Mouse (Mus musculus) myocyte (in vitro differentiated cells): ENCODE measurements around the gene Spata16. TPM values are rescaled to one million over a fixed set of nuclear protein-coding genes. Genes with fewer than 3 reads are reported as not detected.

Source experiments
- H3K27me3 ChIP-seq: one replicate; pipeline ENCODE4 v1.6.1; 2011; ENCODE audit not compliant: control insufficient read depth, insufficient read depth, insufficient read length
- H3K36me3 ChIP-seq: one replicate; pipeline ENCODE4 v1.6.1; 2011; ENCODE audit not compliant: control insufficient read depth, insufficient read depth
- H3K4me2 ChIP-seq: one replicate; pipeline ENCODE4 v1.6.1; 2011; ENCODE audit warnings: low read depth, control low read depth
- H3K4me3 ChIP-seq: one replicate; pipeline ENCODE4 v1.5.1; 2011; ENCODE audit warnings: mild to moderate bottlenecking, control low read depth, moderate library complexity
- H3K79me2 ChIP-seq: one replicate; pipeline ENCODE4 v1.6.1; 2011; ENCODE audit not compliant: control insufficient read depth, insufficient read depth
- H3ac ChIP-seq: one replicate; pipeline ENCODE4 v1.6.1; 2011; ENCODE audit not compliant: control insufficient read depth, insufficient read length
- CEBPB ChIP-seq: IDR thresholded peaks from 2 replicates; pipeline ENCODE4 v1.6.1; 2011; ENCODE audit warnings: mild to moderate bottlenecking, moderate library complexity; ENCODE audit not compliant: poor library complexity, insufficient read depth, severe bottlenecking
- E2F4 ChIP-seq: IDR thresholded peaks from one replicate; pipeline ENCODE4 v1.6.1; 2011; ENCODE audit warnings: mild to moderate bottlenecking, control low read depth, moderate library complexity; ENCODE audit not compliant: insufficient read depth
- MAX ChIP-seq: IDR thresholded peaks from one replicate; pipeline ENCODE4 v1.6.1; 2011; ENCODE audit warnings: low read depth, mild to moderate bottlenecking, control low read depth
- MYOD1 ChIP-seq, 3 experiments: IDR thresholded peaks; one replicate each; pipeline ENCODE4 v1.6.1; 2011; ENCODE audit warnings: control low read depth in 2 of 3, low read depth in 2 of 3, mild to moderate bottlenecking in 2 of 3, moderate library complexity in 1 of 3; ENCODE audit not compliant: insufficient read length in 2 of 3, control insufficient read depth in 1 of 3
- MYOG ChIP-seq, 3 experiments: IDR thresholded peaks; one replicate each; pipeline ENCODE4 v1.6.1; 2011; ENCODE audit warnings: control low read depth in 2 of 3, low read depth in 2 of 3, mild to moderate bottlenecking in 2 of 3; ENCODE audit not compliant: insufficient read length in 2 of 3, control insufficient read depth in 1 of 3, insufficient read depth in 1 of 3
- POLR2A ChIP-seq: IDR thresholded peaks from one replicate; pipeline ENCODE4 v1.6.1; 2011; ENCODE audit warnings: low read depth, mild to moderate bottlenecking, control low read depth, moderate library complexity; ENCODE audit not compliant: insufficient read length
- POLR2AphosphoS2 ChIP-seq: IDR thresholded peaks from one replicate; pipeline ENCODE4 v1.6.1; 2011; ENCODE audit warnings: low read depth, control low read depth; ENCODE audit not compliant: insufficient read length
- REST ChIP-seq: IDR thresholded peaks from one replicate; pipeline ENCODE4 v1.6.1; 2011; ENCODE audit warnings: mild to moderate bottlenecking, control low read depth, moderate library complexity; ENCODE audit not compliant: insufficient read depth, insufficient read length
- SRF ChIP-seq: IDR thresholded peaks from one replicate; pipeline ENCODE4 v1.6.1; 2011; ENCODE audit warnings: low read depth; ENCODE audit not compliant: control insufficient read depth, insufficient read length
- TCF12 ChIP-seq: IDR thresholded peaks from one replicate; pipeline ENCODE4 v1.6.1; 2011; ENCODE audit warnings: mild to moderate bottlenecking, control low read depth; ENCODE audit not compliant: poor library complexity, insufficient read depth, severe bottlenecking
- TCF3 ChIP-seq: IDR thresholded peaks from one replicate; pipeline ENCODE4 v1.6.1; 2011; ENCODE audit warnings: low read depth, control low read depth; ENCODE audit not compliant: insufficient read length
- USF1 ChIP-seq: IDR thresholded peaks from one replicate; pipeline ENCODE4 v1.6.1; 2011; ENCODE audit warnings: low read depth, mild to moderate bottlenecking, control low read depth, moderate library complexity
- polyA plus RNA-seq: library from polyadenylated mRNA; unstranded; fragments of >200 nt; fragmentation: generic; extraction: Trizol; gene quantifications from one replicate; pipeline ENCODE4 v1.2.1, GENCODE M21; 2012; ENCODE audit warnings: missing spikeins

The Spata16 gene
- polyA plus RNA-seq, 1 experiment = not detected

DNA sequence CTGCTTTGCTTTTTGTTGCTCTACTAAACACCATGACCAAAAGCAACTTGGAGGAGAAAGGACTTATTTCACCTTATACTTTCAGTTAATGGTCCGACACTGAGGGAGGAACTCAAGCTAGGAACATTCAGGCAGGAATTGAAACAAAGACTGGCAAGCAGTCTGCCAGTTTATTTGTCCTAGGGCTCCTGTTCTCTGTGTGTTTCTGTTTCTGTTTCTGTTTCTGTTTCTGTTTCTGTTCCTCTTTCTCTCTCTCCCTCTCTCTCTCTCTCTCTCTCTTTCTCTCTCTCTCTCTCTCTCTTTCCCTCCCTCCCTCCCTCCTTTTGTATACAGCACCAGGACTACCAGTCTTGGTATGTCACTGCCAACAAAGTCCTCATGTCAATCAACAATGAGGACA lies 279.2 kb downstream of the Spata16 start:
- TF ChIP-seq USF1 (no peak), CEBPB (no peak), TCF3 (no peak), MAX (no peak), POLR2A (no peak), E2F4 (no peak)
- H3K27me3 ChIP-seq = no peaks in the 10 kb centered on the region
- H3ac ChIP-seq = no peak overlapping the region
- H3K36me3 ChIP-seq = no peaks in the 10 kb centered on the region
- no peaks in the 10 kb centered on the region for H3K79me2 ChIP-seq
- no peak overlapping the region for H3K4me2 ChIP-seq
- no peak overlapping the region for H3K4me3 ChIP-seq

DNA sequence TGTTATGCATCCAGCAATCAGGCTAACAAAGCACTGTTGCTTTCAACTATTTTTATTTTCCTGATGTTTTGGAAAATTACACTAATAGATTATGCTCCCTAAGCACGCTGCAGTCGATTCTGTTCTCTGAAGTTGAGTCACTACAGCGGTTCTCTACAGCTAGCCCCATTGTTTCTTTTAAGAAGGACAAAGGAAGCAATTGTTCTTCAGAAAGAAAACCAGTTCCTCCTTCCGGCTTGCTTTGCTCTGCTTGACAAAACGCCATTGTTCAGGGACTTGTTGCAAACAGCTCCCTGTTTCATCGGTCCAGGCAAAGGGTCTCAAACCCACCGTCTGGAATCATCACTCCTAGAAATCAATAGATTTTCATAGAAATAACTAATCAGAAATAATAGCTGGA lies 283.6 kb downstream of the Spata16 start:
- no peak for TF ChIP-seq POLR2A
- no peak for TF ChIP-seq USF1
- no peak for TF ChIP-seq TCF3
- TF ChIP-seq POLR2AphosphoS2 = no peak
- no peak for TF ChIP-seq CEBPB
- TF ChIP-seq MAX = no peak
- no peak for TF ChIP-seq TCF12
- no peak for TF ChIP-seq MYOD1 (IDR thresholded peaks at IDR 0.05; ENCODE audit: control insufficient read depth in 1 of 3, insufficient read length in 2 of 3, low read depth in 2 of 3)

DNA sequence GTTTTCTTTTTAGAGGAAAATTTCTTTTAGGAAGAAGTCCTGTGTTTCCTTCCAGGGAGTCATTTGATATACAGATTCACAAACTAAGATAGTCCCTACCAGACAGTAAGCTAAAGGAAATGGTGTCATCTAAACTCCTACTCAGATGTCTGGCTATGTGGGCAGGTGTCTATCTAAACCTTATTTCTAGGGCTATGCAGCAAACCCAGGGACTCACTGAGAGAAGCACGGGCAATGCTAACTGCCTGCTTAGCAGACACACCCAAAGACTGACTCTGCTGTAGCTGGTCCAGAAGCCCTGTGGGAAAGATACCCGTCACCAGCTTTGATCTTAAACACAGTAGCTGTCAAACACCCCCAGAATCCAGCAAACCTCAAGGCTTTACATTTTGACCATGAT lies 284.2 kb downstream of the Spata16 start:
- Histone ChIP-seq H3K79me2 (no peaks in the 10 kb centered on the region), H3K4me2 (no peak overlapping the region), H3K27me3 (no peaks in the 10 kb centered on the region), H3K36me3 (no peaks in the 10 kb centered on the region), H3K4me3 (no peak overlapping the region), H3ac (no peak overlapping the region)
- no peak for TF ChIP-seq MYOG (IDR thresholded peaks at IDR 0.05; ENCODE audit: control insufficient read depth in 1 of 3, insufficient read depth in 1 of 3, insufficient read length in 2 of 3, low read depth in 2 of 3)
- TF ChIP-seq MAX = no peak
- no peak for TF ChIP-seq CEBPB
- no peak for TF ChIP-seq TCF3
- no peak for TF ChIP-seq SRF
- TF ChIP-seq E2F4 = no peak
- TF ChIP-seq USF1 = no peak
- no peak for TF ChIP-seq MYOD1 (IDR thresholded peaks at IDR 0.05; ENCODE audit: control insufficient read depth in 1 of 3, insufficient read length in 2 of 3, low read depth in 2 of 3)
- no peak for TF ChIP-seq TCF12
- no peak for TF ChIP-seq POLR2A
- no peak for TF ChIP-seq REST

More for the DNA sequence above, 283.6 kb downstream of the Spata16 start:
- Histone ChIP-seq H3K4me3 (no peak overlapping the region), H3ac (no peak overlapping the region), H3K4me2 (no peak overlapping the region), H3K36me3 (no peaks in the 10 kb centered on the region), H3K27me3 (no peaks in the 10 kb centered on the region), H3K79me2 (no peaks in the 10 kb centered on the region)

DNA sequence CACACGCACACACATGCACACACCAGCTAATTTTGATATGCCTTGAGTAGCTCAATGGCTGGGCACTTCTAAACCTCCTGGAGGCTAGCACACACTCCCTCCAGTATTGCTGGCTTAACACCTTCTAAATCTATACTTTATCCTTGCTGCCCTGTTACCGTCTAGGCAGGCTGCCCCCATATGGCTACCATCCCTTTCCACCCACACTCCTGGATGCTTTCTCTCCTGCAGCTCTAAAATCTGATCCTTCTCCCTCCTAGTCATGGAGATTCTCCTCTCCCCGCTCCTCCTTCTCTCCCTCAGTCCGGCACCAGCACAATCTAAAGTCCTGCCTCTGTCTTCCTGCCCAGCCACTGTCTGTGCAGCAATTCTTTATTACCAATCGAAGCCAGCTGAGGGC lies 286.0 kb downstream of the Spata16 start:
- no peak overlapping the region for H3K4me2 ChIP-seq
- H3K79me2 ChIP-seq = no peaks in the 10 kb centered on the region
- TF ChIP-seq MYOG (IDR thresholded peaks at IDR 0.05; ENCODE audit: control insufficient read depth in 1 of 3, insufficient read depth in 1 of 3, insufficient read length in 2 of 3, low read depth in 2 of 3) (no peak), TCF12 (no peak), MYOD1 (IDR thresholded peaks at IDR 0.05; ENCODE audit: control insufficient read depth in 1 of 3, insufficient read length in 2 of 3, low read depth in 2 of 3) (no peak)
- H3K36me3 ChIP-seq = no peaks in the 10 kb centered on the region
- no peak overlapping the region for H3K4me3 ChIP-seq
- H3K27me3 ChIP-seq = no peaks in the 10 kb centered on the region
- no peak overlapping the region for H3ac ChIP-seq

DNA sequence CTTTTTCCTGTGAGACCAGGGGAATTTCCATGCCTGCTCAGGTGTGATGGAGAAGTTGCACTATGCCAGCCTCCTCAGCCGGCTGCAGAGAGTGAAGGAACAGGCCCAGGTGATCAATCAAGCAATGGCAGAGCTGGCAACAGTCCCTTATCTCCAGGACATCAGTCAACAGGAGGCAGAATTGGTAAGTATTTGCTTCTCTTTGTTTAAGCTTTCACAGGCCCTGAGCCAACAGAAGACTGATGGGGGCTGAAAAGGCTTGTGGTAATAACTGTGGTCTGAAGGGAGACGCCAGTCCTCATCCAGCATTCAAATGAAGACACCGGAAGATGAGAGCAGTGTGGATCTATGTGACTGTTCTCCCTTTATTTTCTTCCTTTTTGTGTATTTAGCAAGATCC lies 286.8 kb downstream of the Spata16 start:
- no peaks in the 10 kb centered on the region for H3K36me3 ChIP-seq
- H3K4me2 ChIP-seq = no peak overlapping the region
- no peak overlapping the region for H3ac ChIP-seq
- no peaks in the 10 kb centered on the region for H3K27me3 ChIP-seq
- H3K4me3 ChIP-seq = no peak overlapping the region
- H3K79me2 ChIP-seq = no peaks in the 10 kb centered on the region
- TF ChIP-seq MYOD1 (IDR thresholded peaks at IDR 0.05; ENCODE audit: control insufficient read depth in 1 of 3, insufficient read length in 2 of 3, low read depth in 2 of 3) (no peak), USF1 (no peak), TCF3 (no peak), CEBPB (no peak), E2F4 (no peak), POLR2AphosphoS2 (no peak), SRF (no peak), MYOG (IDR thresholded peaks at IDR 0.05; ENCODE audit: control insufficient read depth in 1 of 3, insufficient read depth in 1 of 3, insufficient read length in 2 of 3, low read depth in 2 of 3) (no peak), POLR2A (no peak), MAX (no peak), REST (no peak), TCF12 (no peak)
